Mouse (Mus musculus): ENCODE results near the gene Trpv2. TPM values are rescaled to one million over a fixed set of nuclear protein-coding genes. Genes with fewer than 3 reads are reported as not detected.

Gene Trpv2
- total and polyA plus RNA-seq, 3 experiments, result 30.0 to 30.4 TPM; not detected in 1

- Histone ChIP-seq H3K9ac (ENCODE audit: control insufficient read depth, low read depth, low read length, poor library complexity, severe bottlenecking) (no peak overlapping the region), H3K36me3 (ENCODE audit: control insufficient read depth in 1 of 2, insufficient read depth in 2 of 2, low read length in 2 of 2) (peaks cover 10 to 25% of the 10 kb centered on the region in 2 experiments), H3K4me1 (ENCODE audit: control insufficient read depth in 1 of 2, insufficient read depth in 2 of 2, low read length in 2 of 2) (peaks cover 7 to 19% of the 10 kb centered on the region in 2 experiments; a peak in 3 of 4 replicates), H3K79me2 (ENCODE audit: control insufficient read depth, insufficient read depth, low read length, poor library complexity) (peaks cover 16% of the 10 kb centered on the region), H3K27ac (ENCODE audit: control insufficient read depth, low read depth, low read length) (no peak overlapping the region), H3K27me3 (ENCODE audit: control insufficient read depth in 1 of 2, insufficient read depth in 2 of 2, low read length in 2 of 2) (no peaks in the 10 kb centered on the region), H3K4me3 (ENCODE audit: control insufficient read depth in 1 of 2, insufficient read depth in 1 of 2, low read depth in 2 of 2, low read length in 2 of 2) (no peak overlapping the region), H3K9me3 (replicated peaks; ENCODE audit: insufficient read depth, low read length) (no peaks in the 10 kb centered on the region)
- no peak for DNase-seq (ENCODE audit: low read depth, low spot score)
- no peak for TF ChIP-seq SMC3 (IDR thresholded peaks at IDR 0.05; ENCODE audit: low read depth, low read length)
- TF ChIP-seq ZKSCAN1 (IDR thresholded peaks at IDR 0.05; ENCODE audit: low read depth, low read length), result no peak
- TF ChIP-seq CHD2 (IDR thresholded peaks at IDR 0.05; ENCODE audit: low read length), result no peak
- TF ChIP-seq UBTF (IDR thresholded peaks at IDR 0.05; ENCODE audit: borderline replicate concordance, insufficient read depth, low read depth, low read length), result no peak
- TF ChIP-seq TBP (IDR thresholded peaks at IDR 0.05; ENCODE audit: low read depth, low read length), result no peak
- no peak for TF ChIP-seq USF1 (IDR thresholded peaks at IDR 0.05; ENCODE audit: low read depth, low read length)
- TF ChIP-seq TAL1 (IDR thresholded peaks at IDR 0.05; ENCODE audit: low read length), result no peak
- TF ChIP-seq E2F4 (IDR thresholded peaks at IDR 0.05; ENCODE audit: borderline replicate concordance, low read depth, low read length), result no peak
- no peak for TF ChIP-seq SIN3A (IDR thresholded peaks at IDR 0.05; ENCODE audit: low read length)
- no peak for TF ChIP-seq EP300 (IDR thresholded peaks at IDR 0.05; ENCODE audit: low read depth in 1 of 2, low read length in 2 of 2)
- no peak for TF ChIP-seq MYC (IDR thresholded peaks at IDR 0.05; ENCODE audit: low read depth, low read length)
- no peak for TF ChIP-seq POLR2A (IDR thresholded peaks at IDR 0.05; ENCODE audit: control insufficient read depth in 1 of 2, insufficient read depth in 1 of 2, low read depth in 1 of 2, low read length in 2 of 2, poor library complexity in 1 of 2)
- TF ChIP-seq ETS1 (IDR thresholded peaks at IDR 0.05; ENCODE audit: low read depth, low read length), result no peak
- TF ChIP-seq MAZ (IDR thresholded peaks at IDR 0.05; ENCODE audit: low read depth, low read length), result no peak
- no peak for TF ChIP-seq USF2 (IDR thresholded peaks at IDR 0.05; ENCODE audit: borderline replicate concordance in 1 of 2, insufficient read depth in 1 of 2, low read depth in 1 of 2, low read length in 2 of 2)
Measured at GRCm38 (mm10) chr11:62557205-62557604, 17.1 kb upstream of the Trpv2 start.

DNA sequence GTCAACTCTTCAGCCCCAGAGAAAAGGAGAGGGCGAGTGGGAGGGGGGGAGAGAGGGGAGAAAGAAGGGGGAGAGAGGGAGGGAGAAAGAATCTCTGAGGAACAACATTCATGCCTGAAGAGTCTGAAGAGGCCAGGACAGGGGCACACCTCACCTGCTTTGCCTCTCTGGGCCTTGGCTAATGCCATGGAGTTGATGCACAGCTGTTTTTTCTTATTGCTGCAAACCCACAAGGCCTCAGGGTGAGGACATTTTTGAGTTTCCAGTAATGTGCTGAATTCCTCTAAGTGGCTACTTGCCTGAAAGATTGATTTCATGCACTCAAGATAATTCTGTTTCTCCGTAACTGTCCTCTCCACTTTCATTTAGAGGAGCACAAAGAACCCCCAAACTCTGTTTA is 16.1 kb upstream of the Trpv2 start:
- TF ChIP-seq GABPA (IDR thresholded peaks at IDR 0.05; ENCODE audit: low read depth, low read length) (no peak), ZNF384 (IDR thresholded peaks at IDR 0.05; ENCODE audit: low read depth, low read length) (no peak), USF1 (IDR thresholded peaks at IDR 0.05; ENCODE audit: low read depth, low read length) (no peak), RCOR1 (IDR thresholded peaks at IDR 0.05; ENCODE audit: low read depth, low read length) (no peak), CTCF (IDR thresholded peaks at IDR 0.05 in 2 of 3, conservative IDR thresholded peaks at IDR 0.05 in 1 of 3; ENCODE audit: control insufficient read depth in 1 of 3, insufficient read depth in 1 of 3, low read depth in 2 of 3, low read length in 3 of 3, poor library complexity in 1 of 3, severe bottlenecking in 1 of 3) (no peak), TAL1 (IDR thresholded peaks at IDR 0.05; ENCODE audit: low read length) (no peak), SIN3A (IDR thresholded peaks at IDR 0.05; ENCODE audit: low read length) (no peak), SMC3 (IDR thresholded peaks at IDR 0.05; ENCODE audit: low read depth, low read length) (no peak), ELF1 (IDR thresholded peaks at IDR 0.05; ENCODE audit: low read depth, low read length) (no peak), TBP (IDR thresholded peaks at IDR 0.05; ENCODE audit: low read depth, low read length) (no peak), ETS1 (IDR thresholded peaks at IDR 0.05; ENCODE audit: low read depth, low read length) (no peak), EP300 (IDR thresholded peaks at IDR 0.05; ENCODE audit: low read depth in 1 of 2, low read length in 2 of 2) (no peak), MXI1 (IDR thresholded peaks at IDR 0.05; ENCODE audit: low read depth, low read length) (no peak), CHD2 (IDR thresholded peaks at IDR 0.05; ENCODE audit: low read length) (no peak), E2F4 (IDR thresholded peaks at IDR 0.05; ENCODE audit: borderline replicate concordance, low read depth, low read length) (no peak), KAT2A (conservative IDR thresholded peaks at IDR 0.05; ENCODE audit: low read depth, low read length) (no peak), MEF2A (IDR thresholded peaks at IDR 0.05; ENCODE audit: extremely low read depth, insufficient replicate concordance, low read depth, low read length, poor library complexity, severe bottlenecking) (no peak), POLR2A (IDR thresholded peaks at IDR 0.05; ENCODE audit: control insufficient read depth in 1 of 2, insufficient read depth in 1 of 2, low read depth in 1 of 2, low read length in 2 of 2, poor library complexity in 1 of 2) (no peak), USF2 (IDR thresholded peaks at IDR 0.05; ENCODE audit: borderline replicate concordance in 1 of 2, insufficient read depth in 1 of 2, low read depth in 1 of 2, low read length in 2 of 2) (no peak), BHLHE40 (IDR thresholded peaks at IDR 0.05; ENCODE audit: borderline replicate concordance, low read depth, low read length) (no peak)
- DNase-seq (ENCODE audit: low read depth, low spot score), result no peak
- Histone ChIP-seq H3K9me3 (replicated peaks; ENCODE audit: insufficient read depth, low read length) (no peaks in the 10 kb centered on the region), H3K27ac (ENCODE audit: control insufficient read depth, low read depth, low read length) (no peak overlapping the region), H3K4me3 (ENCODE audit: control insufficient read depth in 1 of 2, insufficient read depth in 1 of 2, low read depth in 2 of 2, low read length in 2 of 2) (no peak overlapping the region), H3K9ac (ENCODE audit: control insufficient read depth, low read depth, low read length, poor library complexity, severe bottlenecking) (no peak overlapping the region), H3K27me3 (ENCODE audit: control insufficient read depth in 1 of 2, insufficient read depth in 2 of 2, low read length in 2 of 2) (no peaks in the 10 kb centered on the region), H3K36me3 (ENCODE audit: control insufficient read depth in 1 of 2, insufficient read depth in 2 of 2, low read length in 2 of 2) (peaks cover 8 to 24% of the 10 kb centered on the region in 2 experiments), H3K79me2 (ENCODE audit: control insufficient read depth, insufficient read depth, low read length, poor library complexity) (peaks cover 12% of the 10 kb centered on the region), H3K4me1 (ENCODE audit: control insufficient read depth in 1 of 2, insufficient read depth in 2 of 2, low read length in 2 of 2) (peaks cover 7 to 22% of the 10 kb centered on the region in 2 experiments; a peak in 3 of 4 replicates)

Measured in MEL (cell line).